Mouse (Mus musculus): ENCODE results near the gene Themis2. TPM values are rescaled to one million over a fixed set of nuclear protein-coding genes. Genes with fewer than 3 reads are reported as not detected.
A peak's percentile ranks its signal among the peaks of the same experiment; 100 is the strongest.

Gene Themis2
- polyA plus RNA-seq, 1 experiment from 2014 or later = 1.1 TPM

GRCm38 (mm10) chr4:132760296-132760695 lies 35.9 kb downstream of the Themis2 start:
- Histone ChIP-seq H3K9me3 (ENCODE audit: low read length) (no peaks in the 10 kb centered on the region), H3K27me3 (ENCODE audit: insufficient read depth, low read length) (peaks cover 5% of the 10 kb centered on the region; the same call in 1 of the 2 replicates), H3K9ac (replicated peaks; ENCODE audit: low read length) (no peak overlapping the region), H3K36me3 (ENCODE audit: insufficient read depth, low read length) (no peaks in the 10 kb centered on the region), H3K4me2 (replicated peaks; ENCODE audit: low read depth, low read length) (no peak overlapping the region), H3K27ac (ENCODE audit: low read length) (no peak overlapping the region), H3K4me1 (ENCODE audit: insufficient read depth, low read length) (peaks cover 6% of the 10 kb centered on the region; the same call in 1 of the 2 replicates), H3K4me3 (ENCODE audit: low read length) (no peak overlapping the region)
- 58% methylated on average over 3 of the region's 3 CpGs for WGBS
- ATAC-seq (ENCODE audit: low FRiP score, low TSS enrichment) = no peak

DNA sequence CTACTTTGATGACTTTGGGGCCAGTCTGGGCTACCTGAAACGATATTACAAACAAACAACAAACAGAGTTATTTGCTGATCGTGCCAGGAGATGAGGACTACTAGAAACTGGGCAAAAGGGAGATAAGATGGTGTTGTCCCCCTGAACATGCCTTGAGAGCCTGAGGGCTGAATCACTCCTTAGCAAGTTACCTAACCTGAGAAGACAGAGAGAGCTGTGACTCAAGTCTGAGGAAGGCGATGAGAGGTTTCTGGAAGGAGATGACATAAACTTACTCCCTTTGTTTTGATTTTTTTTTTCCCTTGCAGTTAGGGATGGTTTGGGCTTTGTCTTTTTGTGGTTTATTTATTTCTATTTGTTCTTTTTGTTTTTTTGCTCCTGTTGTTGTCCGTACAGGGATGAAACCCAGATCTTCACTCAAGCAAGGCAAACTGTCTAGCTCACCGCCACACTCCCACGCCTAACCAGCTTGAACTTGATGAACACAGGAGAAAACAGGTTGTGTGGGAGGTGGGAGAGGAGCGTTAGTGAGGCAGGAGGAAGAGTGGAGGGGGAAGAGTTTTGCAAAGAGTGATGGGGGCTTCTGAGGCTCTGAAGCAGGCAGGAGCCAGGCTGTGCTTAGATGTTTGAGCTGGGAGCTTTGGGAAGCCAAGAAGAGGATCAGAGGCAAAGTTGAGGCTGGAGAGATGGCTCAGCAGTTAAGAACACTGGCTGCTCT lies 38.4 kb downstream of the Themis2 start:
- WGBS = 53% methylated on average over 7 of the region's 7 CpGs
- Histone ChIP-seq H3K9me3 (ENCODE audit: low read length) (no peaks in the 10 kb centered on the region), H3K4me1 (ENCODE audit: insufficient read depth, low read length) (peaks cover 6% of the 10 kb centered on the region; the same call in 1 of the 2 replicates), H3K9ac (replicated peaks; ENCODE audit: low read length) (no peak overlapping the region), H3K36me3 (ENCODE audit: insufficient read depth, low read length) (no peaks in the 10 kb centered on the region), H3K4me3 (ENCODE audit: low read length) (no peak overlapping the region), H3K4me2 (replicated peaks; ENCODE audit: low read depth, low read length) (peak overlapping the region; percentile 82), H3K27ac (ENCODE audit: low read length) (no peak overlapping the region), H3K27me3 (ENCODE audit: insufficient read depth, low read length) (peaks cover 5% of the 10 kb centered on the region; the same call in 1 of the 2 replicates)
- ATAC-seq (ENCODE audit: low FRiP score, low TSS enrichment) = no peak

- peak; percentile 88 for ATAC-seq (ENCODE audit: low FRiP score, low TSS enrichment)
Observed at GRCm38 (mm10) chr4:132756974-132757373, 39.2 kb downstream of the Themis2 start, which contains the start of gene Smpdl3b. Gene Smpdl3b, minus strand, starts transcription at chr4:132757252.

GRCm38 (mm10) chr4:132752992-132753391 lies 43.2 kb downstream of the Themis2 start:
- no peak overlapping the region for H3K27ac ChIP-seq (ENCODE audit: low read length)
- peaks cover 5% of the 10 kb centered on the region; the same call in 1 of the 2 replicates for H3K27me3 ChIP-seq (ENCODE audit: insufficient read depth, low read length)
- WGBS = 72% methylated on average over 6 of the region's 6 CpGs
- H3K9me3 ChIP-seq (ENCODE audit: low read length) = no peaks in the 10 kb centered on the region
- ATAC-seq (ENCODE audit: low FRiP score, low TSS enrichment) = no peak
- no peaks in the 10 kb centered on the region for H3K36me3 ChIP-seq (ENCODE audit: insufficient read depth, low read length)
- no peak overlapping the region for H3K9ac ChIP-seq (replicated peaks; ENCODE audit: low read length)
- no peak overlapping the region for H3K4me2 ChIP-seq (replicated peaks; ENCODE audit: low read depth, low read length)
- H3K4me1 ChIP-seq (ENCODE audit: insufficient read depth, low read length) = peaks cover 6% of the 10 kb centered on the region; the same call in 1 of the 2 replicates
- H3K4me3 ChIP-seq (ENCODE audit: low read length) = no peak overlapping the region

More at GRCm38 (mm10) chr4:132756974-132757373, 39.2 kb downstream of the Themis2 start, which contains the start of gene Smpdl3b:
- Histone ChIP-seq H3K4me2 (replicated peaks; ENCODE audit: low read depth, low read length) (peak within 1 kb of the TSS; percentile 82), H3K4me3 (ENCODE audit: low read length) (peak within 1 kb of the TSS; percentile 51), H3K9ac (replicated peaks; ENCODE audit: low read length) (peak within 1 kb of the TSS; percentile 72), H3K27ac (ENCODE audit: low read length) (no peak within 1 kb of the TSS), H3K36me3 (ENCODE audit: insufficient read depth, low read length) (no peaks in the 10 kb centered on the region), H3K4me1 (ENCODE audit: insufficient read depth, low read length) (peaks cover 6% of the 10 kb centered on the region; the same call in 1 of the 2 replicates), H3K27me3 (ENCODE audit: insufficient read depth, low read length) (peaks cover 5% of the 10 kb centered on the region; the same call in 1 of the 2 replicates), H3K9me3 (ENCODE audit: low read length) (no peaks in the 10 kb centered on the region)
- under 1% methylated on average over 22 of the region's 22 CpGs for WGBS

- WGBS = 82% methylated on average over 6 of the region's 6 CpGs
- Histone ChIP-seq H3K36me3 (ENCODE audit: insufficient read depth, low read length) (no peaks in the 10 kb centered on the region), H3K9me3 (ENCODE audit: low read length) (no peaks in the 10 kb centered on the region), H3K4me1 (ENCODE audit: insufficient read depth, low read length) (no peaks in the 10 kb centered on the region), H3K4me2 (replicated peaks; ENCODE audit: low read depth, low read length) (no peak overlapping the region), H3K27ac (ENCODE audit: low read length) (no peak overlapping the region), H3K4me3 (ENCODE audit: low read length) (no peak overlapping the region), H3K9ac (replicated peaks; ENCODE audit: low read length) (no peak overlapping the region), H3K27me3 (ENCODE audit: insufficient read depth, low read length) (no peaks in the 10 kb centered on the region)
- no peak for ATAC-seq (ENCODE audit: low FRiP score, low TSS enrichment)
Observed at GRCm38 (mm10) chr4:132749258-132749982, 46.8 kb downstream of the Themis2 start.

DNA sequence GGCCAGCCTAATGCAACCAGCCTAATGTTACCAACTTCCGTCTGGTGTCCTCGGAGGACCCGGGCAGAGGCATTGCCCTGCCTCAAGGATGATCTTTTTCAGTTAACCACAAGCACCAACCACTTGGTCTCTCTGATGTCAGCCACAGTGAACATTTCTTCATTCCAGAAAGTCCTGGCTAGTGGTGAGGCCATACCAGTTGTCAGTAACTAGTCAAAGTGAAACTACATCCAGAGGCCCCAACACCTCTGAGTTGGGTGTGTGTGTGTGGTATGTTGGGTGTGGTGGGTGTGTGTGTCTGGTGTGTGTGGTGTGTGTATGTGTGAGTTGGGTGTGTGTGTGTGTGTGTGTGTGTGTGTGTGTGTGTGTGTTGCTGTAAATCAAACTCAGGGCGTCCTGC lies 47.4 kb downstream of the Themis2 start:
- no peak for ATAC-seq (ENCODE audit: low FRiP score, low TSS enrichment)

GRCm38 (mm10) chr4:132747664-132748259 lies 48.4 kb downstream of the Themis2 start:
- H3K9me3 ChIP-seq (ENCODE audit: low read length) = no peaks in the 10 kb centered on the region
- no peak overlapping the region for H3K9ac ChIP-seq (replicated peaks; ENCODE audit: low read length)
- 49% methylated on average over 9 of the region's 9 CpGs for WGBS
- H3K27me3 ChIP-seq (ENCODE audit: insufficient read depth, low read length) = no peaks in the 10 kb centered on the region
- no peak overlapping the region for H3K4me3 ChIP-seq (ENCODE audit: low read length)
- H3K36me3 ChIP-seq (ENCODE audit: insufficient read depth, low read length) = no peaks in the 10 kb centered on the region
- peak overlapping the region; percentile 19 for H3K4me2 ChIP-seq (replicated peaks; ENCODE audit: low read depth, low read length)
- 0 out of 2 replicates have a peak, but pooled peaks have one; percentile 15 for ATAC-seq (ENCODE audit: low FRiP score, low TSS enrichment)
- peak overlapping the region; percentile 62 for H3K27ac ChIP-seq (ENCODE audit: low read length)
- H3K4me1 ChIP-seq (ENCODE audit: insufficient read depth, low read length) = no peaks in the 10 kb centered on the region

More for the DNA sequence above, 47.4 kb downstream of the Themis2 start:
- H3K9ac ChIP-seq (replicated peaks; ENCODE audit: low read length) = no peak overlapping the region
- no peaks in the 10 kb centered on the region for H3K4me1 ChIP-seq (ENCODE audit: insufficient read depth, low read length)
- 91% methylated on average over 4 of the region's 4 CpGs for WGBS
- no peaks in the 10 kb centered on the region for H3K27me3 ChIP-seq (ENCODE audit: insufficient read depth, low read length)
- no peaks in the 10 kb centered on the region for H3K36me3 ChIP-seq (ENCODE audit: insufficient read depth, low read length)
- H3K4me3 ChIP-seq (ENCODE audit: low read length) = no peak overlapping the region
- no peak overlapping the region for H3K27ac ChIP-seq (ENCODE audit: low read length)
- no peaks in the 10 kb centered on the region for H3K9me3 ChIP-seq (ENCODE audit: low read length)
- H3K4me2 ChIP-seq (replicated peaks; ENCODE audit: low read depth, low read length) = no peak overlapping the region

GRCm38 (mm10) chr4:132746911-132747517 lies 49.2 kb downstream of the Themis2 start:
- H3K27me3 ChIP-seq (ENCODE audit: insufficient read depth, low read length) = no peaks in the 10 kb centered on the region
- H3K36me3 ChIP-seq (ENCODE audit: insufficient read depth, low read length) = no peaks in the 10 kb centered on the region
- 82% methylated on average over 9 of the region's 9 CpGs for WGBS
- H3K4me2 ChIP-seq (replicated peaks; ENCODE audit: low read depth, low read length) = no peak overlapping the region
- H3K27ac ChIP-seq (ENCODE audit: low read length) = no peak overlapping the region
- H3K4me3 ChIP-seq (ENCODE audit: low read length) = no peak overlapping the region
- no peaks in the 10 kb centered on the region for H3K9me3 ChIP-seq (ENCODE audit: low read length)
- H3K9ac ChIP-seq (replicated peaks; ENCODE audit: low read length) = no peak overlapping the region
- no peak for ATAC-seq (ENCODE audit: low FRiP score, low TSS enrichment)
- no peaks in the 10 kb centered on the region for H3K4me1 ChIP-seq (ENCODE audit: insufficient read depth, low read length)

All from kidney, embryonic 16.5 days (tissue).